Mouse (Mus musculus) midbrain, postnatal 0 days (tissue): ENCODE data around the gene Olfr1019. TPM values are rescaled to one million over a fixed set of nuclear protein-coding genes. Genes with fewer than 3 reads are reported as not detected.

Source experiments
- ATAC-seq: fragments of 200-750 bp; cut with Nextera tagmentation; 2 replicates; pipeline ENCODE4 v1.8.0; 2017; ENCODE audit warnings: moderate number of reproducible peaks, mild to moderate bottlenecking, moderate TSS enrichment, moderate library complexity; ENCODE audit not compliant: low FRiP score
- DNase-seq: peaks from one replicate; pipeline ENCODE4 v3.0.0-alpha.2; 2015; ENCODE audit warnings: low spot score
- H3K27ac ChIP-seq: fragments of 300-500 bp; sonication (generic); 2 replicates; pipeline ENCODE4 v1.5.1; 2014; ENCODE audit warnings: low read depth, mild to moderate bottlenecking, low read length, mixed read lengths
- H3K27me3 ChIP-seq: fragments of 300-500 bp; sonication (generic); 2 replicates; pipeline ENCODE4 v1.6.1; 2014; ENCODE audit warnings: low read length, control low read depth, mixed read lengths; ENCODE audit not compliant: insufficient read depth
- H3K36me3 ChIP-seq: fragments of 300-500 bp; sonication (generic); 2 replicates; pipeline ENCODE4 v1.6.1; 2014; ENCODE audit warnings: low read length, control low read depth, mixed read lengths; ENCODE audit not compliant: insufficient read depth
- H3K4me1 ChIP-seq: fragments of 300-500 bp; sonication (generic); 2 replicates; pipeline ENCODE4 v1.6.1; 2014; ENCODE audit warnings: mild to moderate bottlenecking, control low read depth, antibody characterized with exemption, low read length, mixed read lengths; ENCODE audit not compliant: insufficient read depth
- H3K4me2 ChIP-seq: fragments of 300-500 bp; sonication (generic); 2 replicates; pipeline ENCODE4 v1.6.1; 2014; ENCODE audit warnings: low read depth, mild to moderate bottlenecking, low read length, mixed read lengths; ENCODE audit not compliant: poor library complexity, severe bottlenecking
- H3K4me3 ChIP-seq: fragments of 300-500 bp; sonication (generic); 2 replicates; pipeline ENCODE4 v1.5.1; 2014; ENCODE audit warnings: low read depth, mild to moderate bottlenecking, low read length, moderate library complexity
- H3K9ac ChIP-seq: fragments of 300-500 bp; sonication (generic); replicated peaks from 2 replicates; pipeline ENCODE4 v1.6.1; 2014; ENCODE audit warnings: mild to moderate bottlenecking, low read length, moderate library complexity, mixed read lengths; ENCODE audit not compliant: poor library complexity, severe bottlenecking
- H3K9me3 ChIP-seq: fragments of 300-500 bp; sonication (generic); 2 replicates; pipeline ENCODE4 v1.6.1; 2016; ENCODE audit warnings: low read length, control low read depth
- CTCF ChIP-seq: IDR thresholded peaks from 2 replicates; pipeline ENCODE4 v1.5.1; 2016; ENCODE audit warnings: antibody characterized with exemption, mild to moderate bottlenecking
- WGBS: fragments of 180-500 bp; shearing (Covaris S2); extraction: QIAGEN DNeasy Blood & Tissue Kit; methylation state at CpG from one replicate; pipeline ENCODE4 v1.1.7; 2014; 5-methylcytosine and 5-hydroxymethylcytosine counted together
- polyA plus RNA-seq: library from polyadenylated mRNA; unstranded; fragments of >200 nt; fragmentation: Nextera tagmentation; extraction: Ambion mirVana; gene quantifications from 2 replicates; pipeline ENCODE4 v1.2.1, GENCODE M21; 2015
- total RNA-seq: library from RNA; depleted of rRNA; stranded (reverse); fragments of >200 nt; gene quantifications from 2 replicates; pipeline ENCODE4 v1.2.3, GENCODE M21; 2014; rRNA removed

Olfr1019 gene
- total RNA-seq (0.93 TPM in 1 of 2 replicates, not detected in the other), polyA plus RNA-seq (not detected in 2 replicates)

- no peak within 1 kb of the TSS for H3K9ac ChIP-seq
- H3K4me3 ChIP-seq = no peak within 1 kb of the TSS
- DNase-seq (no peak), ATAC-seq (no peak)
- no peaks in the 10 kb centered on the region for H3K4me1 ChIP-seq
- no peak within 1 kb of the TSS for H3K4me2 ChIP-seq
- no peak within 1 kb of the TSS for H3K27ac ChIP-seq
- no peaks in the 10 kb centered on the region for H3K27me3 ChIP-seq
- H3K9me3 ChIP-seq = no peaks in the 10 kb centered on the region
- H3K36me3 ChIP-seq = no peaks in the 10 kb centered on the region
- TF ChIP-seq CTCF = no peak
Measured at GRCm38 (mm10) chr2:85845383-85845782, at the start of gene Olfr1019. Gene Olfr1019 (minus strand): TSS chr2:85845483.

DNA sequence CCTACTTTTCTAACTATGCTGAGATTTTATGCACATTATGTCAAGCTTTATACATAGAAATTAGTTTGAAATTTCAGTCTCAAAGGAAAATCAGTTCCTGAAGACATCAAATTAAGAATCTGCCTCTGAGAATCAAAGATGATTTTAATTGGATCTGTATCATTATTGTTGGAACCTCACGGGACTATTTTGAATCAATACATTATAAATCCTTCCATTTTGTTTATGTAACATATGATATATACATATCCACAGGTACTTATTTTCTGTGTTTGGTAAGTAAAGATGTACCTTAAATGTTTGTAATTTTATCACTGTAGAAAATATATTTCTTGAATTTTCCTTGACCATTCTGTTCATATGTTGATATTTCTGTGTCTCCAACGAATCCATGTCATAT lies 40.1 kb upstream of the Olfr1019 start, which contains the start of gene Olfr1023:
Olfr1023 (plus strand) TSS at position 301 of the 400 bp plus-strand sequence.
- TF ChIP-seq CTCF = no peak
- no peak for ATAC-seq
- Histone ChIP-seq H3K27ac (no peak within 1 kb of the TSS), H3K27me3 (no peaks in the 10 kb centered on the region), H3K4me1 (no peaks in the 10 kb centered on the region), H3K9me3 (no peaks in the 10 kb centered on the region), H3K9ac (no peak within 1 kb of the TSS), H3K4me3 (no peak within 1 kb of the TSS), H3K4me2 (no peak within 1 kb of the TSS), H3K36me3 (no peaks in the 10 kb centered on the region)
- DNase-seq = no peak
- 62% methylated on average over 2 of the region's 2 CpGs for WGBS

GRCm38 (mm10) chr2:85868294-85868693 lies 23.0 kb upstream of the Olfr1019 start, which contains the start of gene Olfr1022:
Gene Olfr1022 (plus strand): TSS chr2:85868594.
- Histone ChIP-seq H3K4me3 (no peak within 1 kb of the TSS), H3K36me3 (no peaks in the 10 kb centered on the region), H3K4me2 (no peak within 1 kb of the TSS), H3K9ac (no peak within 1 kb of the TSS), H3K27ac (no peak within 1 kb of the TSS), H3K27me3 (no peaks in the 10 kb centered on the region), H3K4me1 (no peaks in the 10 kb centered on the region), H3K9me3 (no peaks in the 10 kb centered on the region)
- no peak for ATAC-seq
- TF ChIP-seq CTCF = no peak
- no peak for DNase-seq
- WGBS = 74% methylated on average over 2 of the region's 2 CpGs

DNA sequence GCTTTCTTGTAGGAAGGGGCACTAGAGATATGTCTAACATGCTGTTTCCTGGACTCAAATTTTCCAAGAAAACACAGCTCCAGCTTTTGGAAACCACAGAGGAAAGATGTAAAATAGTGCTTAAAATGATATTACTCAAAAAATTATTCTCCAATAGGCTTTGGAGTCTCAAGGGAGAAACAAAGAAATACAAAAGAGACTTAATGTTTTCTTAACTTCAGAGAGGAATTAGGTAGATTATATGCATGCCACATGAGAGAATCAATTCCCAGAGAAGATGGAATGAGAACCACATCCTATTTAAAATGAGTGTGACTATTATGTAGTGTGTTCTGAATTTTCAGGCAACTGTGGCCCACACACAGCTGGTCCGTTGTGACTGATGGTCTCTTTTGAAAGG lies 1.4 kb upstream of the Olfr1019 start, which contains the start of gene Olfr1020:
Olfr1020 (plus strand) TSS at position 301 of the 400 bp plus-strand sequence.
- no peak within 1 kb of the TSS for H3K27ac ChIP-seq
- no peaks in the 10 kb centered on the region for H3K9me3 ChIP-seq
- no peak within 1 kb of the TSS for H3K4me2 ChIP-seq
- no peak within 1 kb of the TSS for H3K9ac ChIP-seq
- H3K4me1 ChIP-seq = no peaks in the 10 kb centered on the region
- H3K4me3 ChIP-seq = no peak within 1 kb of the TSS
- no peak for TF ChIP-seq CTCF
- no peaks in the 10 kb centered on the region for H3K27me3 ChIP-seq
- ATAC-seq (no peak), DNase-seq (no peak)
- 78% methylated on average over 1 of the region's 1 CpGs for WGBS
- no peaks in the 10 kb centered on the region for H3K36me3 ChIP-seq

DNA sequence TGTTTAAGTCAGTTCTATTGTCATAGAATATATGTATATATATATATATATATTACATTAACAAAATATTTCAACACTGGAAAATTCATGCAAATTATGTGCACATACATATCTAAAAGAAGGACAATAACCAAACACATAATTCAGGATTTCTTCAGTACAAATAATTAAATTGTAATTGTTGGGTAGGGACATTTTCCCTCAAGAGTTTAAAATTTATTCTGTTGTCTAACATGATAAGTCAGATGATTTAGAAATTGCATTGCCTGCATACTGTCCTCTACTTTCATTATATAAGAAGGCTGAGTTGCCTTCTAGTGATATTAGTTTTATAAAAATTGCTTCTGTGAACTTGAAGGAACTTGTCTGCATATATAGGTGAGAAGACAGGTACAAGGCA lies 27.1 kb downstream of the Olfr1019 start, which contains the start of gene Olfr1018:
Olfr1018 (plus strand) TSS at position 301 of the 400 bp plus-strand sequence.
- no peak for TF ChIP-seq CTCF
- Histone ChIP-seq H3K36me3 (no peaks in the 10 kb centered on the region), H3K27me3 (no peaks in the 10 kb centered on the region), H3K9me3 (no peaks in the 10 kb centered on the region), H3K4me2 (no peak within 1 kb of the TSS), H3K9ac (no peak within 1 kb of the TSS), H3K4me1 (no peaks in the 10 kb centered on the region), H3K4me3 (no peak within 1 kb of the TSS), H3K27ac (no peak within 1 kb of the TSS)
- ATAC-seq (no peak), DNase-seq (no peak)

GRCm38 (mm10) chr2:85804501-85804900 lies 40.8 kb downstream of the Olfr1019 start:
- Histone ChIP-seq H3K4me1 (no peaks in the 10 kb centered on the region), H3K4me2 (no peak overlapping the region), H3K27me3 (no peaks in the 10 kb centered on the region), H3K4me3 (no peak overlapping the region), H3K27ac (no peak overlapping the region), H3K36me3 (no peaks in the 10 kb centered on the region), H3K9ac (no peak overlapping the region), H3K9me3 (no peaks in the 10 kb centered on the region)
- DNase-seq (no peak), ATAC-seq (no peak)
- WGBS = 92% methylated on average over 4 of the region's 4 CpGs
- TF ChIP-seq CTCF = no peak
